Mouse (Mus musculus): Measurements from ENCODE around the gene Dysf.

DNA sequence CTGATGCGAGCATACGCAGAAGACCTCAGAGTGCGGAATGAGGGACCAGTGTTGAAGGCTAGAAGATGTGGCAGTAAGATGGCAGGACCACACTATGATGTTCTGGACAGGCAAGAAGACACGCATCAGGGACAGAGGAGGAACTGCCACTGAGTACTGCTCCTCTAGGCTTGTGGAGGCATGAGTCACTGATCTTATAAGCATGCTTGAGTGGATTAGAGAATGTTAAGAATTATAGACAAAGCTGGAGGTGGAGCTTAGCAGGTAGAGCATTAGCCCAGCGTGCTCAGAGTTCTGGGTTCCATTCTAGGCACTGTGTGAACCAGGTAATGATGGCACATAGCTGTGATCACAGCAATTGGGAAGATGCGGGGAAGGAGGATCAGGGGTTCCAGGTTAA is 165.2 kb downstream of the Dysf start:
- TF ChIP-seq CTCF (IDR thresholded peaks at IDR 0.05; ENCODE audit: low read depth) = no peak
- TF ChIP-seq EP300 (IDR thresholded peaks at IDR 0.05; ENCODE audit: low read depth) = no peak

All from liver, embryonic 14.5 days (tissue).